Mouse (Mus musculus): Measurements from ENCODE around the gene Cel.

The Cel gene

DNA sequence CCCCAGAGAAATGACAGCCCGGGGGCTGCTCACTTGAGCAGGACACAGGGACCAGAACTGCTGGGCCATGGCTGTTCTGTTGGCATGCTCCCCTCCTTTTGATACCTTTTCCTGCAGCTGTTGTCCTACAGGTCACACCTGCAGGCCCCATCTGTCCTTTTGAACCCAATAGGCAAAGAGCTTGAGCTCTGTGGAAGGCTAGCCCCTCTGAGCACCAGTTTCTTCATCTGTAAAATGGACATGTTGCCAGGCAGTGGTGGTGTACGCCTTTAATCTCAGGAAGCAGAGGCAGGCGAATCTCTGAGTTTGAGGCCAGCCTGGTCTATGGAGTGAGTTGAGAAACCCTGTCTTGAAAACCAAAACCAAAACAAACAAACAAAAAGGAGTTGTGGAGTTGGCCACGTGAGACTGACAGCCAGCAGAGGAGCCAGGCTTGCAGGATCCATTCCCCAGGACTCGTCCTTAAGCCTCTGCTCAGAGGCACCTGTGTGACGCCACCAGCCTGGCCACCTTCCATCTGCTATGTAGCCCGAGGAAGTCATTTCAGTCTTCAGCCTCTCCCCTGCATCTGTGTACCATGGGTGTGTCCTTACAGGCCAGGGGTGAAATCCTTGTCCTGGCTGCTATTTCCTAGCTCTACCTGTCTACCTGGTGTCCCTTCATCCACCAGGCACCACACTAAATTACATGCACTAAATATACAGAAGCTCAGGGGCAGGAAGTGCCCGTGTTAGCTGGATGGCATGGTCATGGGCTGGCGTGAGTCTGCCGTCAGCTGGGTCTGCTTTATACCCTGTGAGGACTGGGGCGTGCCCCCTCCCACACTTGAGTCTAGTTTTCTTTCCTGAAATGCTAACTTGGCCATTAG is 26.2 kb downstream of the Cel start:
- DNase-seq: no peak

DNA sequence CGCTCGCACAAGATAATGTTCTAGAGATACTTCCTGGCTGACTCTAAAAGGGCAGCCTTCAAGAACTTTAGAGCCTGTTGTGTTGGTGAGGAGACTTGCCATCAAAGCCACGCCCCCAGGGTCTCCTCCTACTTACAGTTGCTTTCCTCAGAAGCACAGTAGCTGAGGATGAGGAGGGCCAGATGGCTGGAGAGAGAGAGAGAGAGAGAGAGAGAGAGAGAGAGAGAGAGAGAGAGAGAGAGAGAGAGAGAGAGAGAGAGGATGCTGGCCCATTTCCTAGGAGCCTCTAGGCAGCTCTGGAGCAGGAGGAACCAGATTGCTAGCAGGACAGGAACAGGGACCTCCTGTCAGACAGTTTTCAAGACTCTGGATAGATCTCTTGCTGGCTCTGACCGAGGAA is 27.0 kb downstream of the Cel start:
- DNase-seq: peak; percentile 53

DNA sequence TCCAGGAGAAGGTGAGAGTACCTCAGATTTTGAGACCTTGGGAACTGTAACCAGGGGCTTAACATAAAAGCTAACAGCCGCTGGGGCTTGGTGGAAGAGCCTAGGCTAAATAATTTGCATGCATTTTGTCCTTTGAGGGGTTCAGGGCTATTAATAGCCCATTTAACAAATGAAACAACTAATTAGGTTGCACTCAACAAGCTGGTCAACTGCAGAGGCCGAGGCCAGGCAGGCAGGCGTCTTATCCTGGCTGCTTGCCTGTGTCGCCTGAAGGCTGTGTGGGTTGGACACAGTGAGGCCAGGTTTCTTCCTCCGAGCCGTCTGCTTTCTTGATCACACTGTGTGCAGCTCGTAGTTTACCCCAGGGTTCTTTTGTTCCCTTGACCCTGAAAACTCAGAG is 27.6 kb downstream of the Cel start:
- DNase-seq: peak; percentile 69

DNA sequence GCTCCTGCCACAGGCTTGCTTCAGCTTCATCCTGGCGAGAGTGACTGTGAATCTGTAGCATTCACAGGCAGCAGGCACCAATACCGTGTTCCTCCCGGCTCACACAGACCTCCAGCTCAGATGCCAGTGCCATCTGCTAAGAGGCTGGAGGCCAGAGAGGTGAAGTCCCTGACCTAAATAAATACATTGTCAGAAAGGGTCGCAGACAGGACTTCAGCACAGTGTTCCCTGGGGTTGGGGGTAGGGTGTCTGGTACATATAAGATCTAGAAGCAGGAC is 28.0 kb downstream of the Cel start:
- no peak for DNase-seq

DNA sequence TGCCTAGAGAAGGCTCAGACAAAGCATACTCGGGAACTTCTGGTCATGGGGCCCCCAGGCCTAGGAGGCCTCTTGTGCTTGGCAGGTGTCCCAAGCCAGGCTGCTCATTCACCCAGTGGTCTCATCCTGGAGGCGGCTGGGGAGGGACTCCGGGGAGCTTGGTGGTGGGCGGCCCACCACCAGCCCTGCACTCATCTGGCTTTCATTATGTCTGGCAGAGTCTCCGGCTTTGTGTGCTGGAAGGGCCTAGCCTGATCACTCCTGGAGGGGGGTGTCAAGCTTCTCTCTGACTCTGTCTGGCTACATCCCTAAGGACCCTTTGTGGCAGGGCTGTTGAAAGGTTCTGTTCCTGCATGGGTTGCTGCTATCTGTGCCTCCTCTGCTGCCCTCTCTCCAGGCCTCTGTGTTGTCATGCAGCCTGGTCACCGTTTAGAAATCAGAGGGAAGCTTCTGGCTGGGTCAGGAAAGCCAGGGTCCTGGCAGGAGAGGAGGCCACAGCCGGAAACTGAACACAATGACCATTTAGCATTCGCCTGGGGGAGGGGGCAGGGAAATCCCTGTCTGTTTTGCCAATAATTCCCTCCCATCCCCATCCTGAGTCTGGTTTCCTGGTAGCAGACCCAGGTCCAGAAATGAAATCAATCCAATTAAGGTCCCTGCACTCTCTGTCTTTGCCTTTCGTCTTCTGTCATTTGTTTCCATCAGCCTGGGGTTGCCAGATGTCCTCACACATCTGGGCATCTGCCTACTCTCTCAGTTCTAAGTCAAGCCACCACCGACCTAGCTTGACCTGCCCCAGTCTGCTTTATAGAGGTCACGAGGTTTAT is 28.6 kb downstream of the Cel start:
- DNase-seq: peak; percentile 54

DNA sequence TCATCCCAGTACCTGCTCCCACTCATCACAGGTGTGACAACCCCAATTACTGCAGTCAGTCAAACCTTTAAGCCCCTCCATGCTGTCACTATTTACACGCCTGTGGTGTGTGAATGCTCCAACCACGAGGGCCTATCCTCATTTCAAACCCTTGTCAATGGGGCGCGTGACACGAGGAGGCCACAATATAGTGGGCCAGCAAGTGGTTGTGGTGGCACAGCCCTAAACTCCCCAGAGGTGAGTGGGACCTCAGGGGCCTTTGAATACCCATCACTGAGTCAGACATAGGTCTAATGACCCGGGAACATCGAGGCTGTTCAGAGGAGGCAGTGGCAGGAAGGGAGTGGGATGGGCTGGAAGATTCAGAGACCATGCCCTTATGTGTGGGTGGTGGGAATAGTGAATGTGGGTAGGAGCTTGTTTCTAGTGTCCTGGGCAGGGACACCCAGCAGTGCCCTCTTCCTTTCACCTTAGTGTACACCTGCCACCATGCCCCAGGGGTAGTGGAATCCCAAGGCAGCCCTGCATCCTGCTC is 29.2 kb downstream of the Cel start:
- no peak for DNase-seq

DNA sequence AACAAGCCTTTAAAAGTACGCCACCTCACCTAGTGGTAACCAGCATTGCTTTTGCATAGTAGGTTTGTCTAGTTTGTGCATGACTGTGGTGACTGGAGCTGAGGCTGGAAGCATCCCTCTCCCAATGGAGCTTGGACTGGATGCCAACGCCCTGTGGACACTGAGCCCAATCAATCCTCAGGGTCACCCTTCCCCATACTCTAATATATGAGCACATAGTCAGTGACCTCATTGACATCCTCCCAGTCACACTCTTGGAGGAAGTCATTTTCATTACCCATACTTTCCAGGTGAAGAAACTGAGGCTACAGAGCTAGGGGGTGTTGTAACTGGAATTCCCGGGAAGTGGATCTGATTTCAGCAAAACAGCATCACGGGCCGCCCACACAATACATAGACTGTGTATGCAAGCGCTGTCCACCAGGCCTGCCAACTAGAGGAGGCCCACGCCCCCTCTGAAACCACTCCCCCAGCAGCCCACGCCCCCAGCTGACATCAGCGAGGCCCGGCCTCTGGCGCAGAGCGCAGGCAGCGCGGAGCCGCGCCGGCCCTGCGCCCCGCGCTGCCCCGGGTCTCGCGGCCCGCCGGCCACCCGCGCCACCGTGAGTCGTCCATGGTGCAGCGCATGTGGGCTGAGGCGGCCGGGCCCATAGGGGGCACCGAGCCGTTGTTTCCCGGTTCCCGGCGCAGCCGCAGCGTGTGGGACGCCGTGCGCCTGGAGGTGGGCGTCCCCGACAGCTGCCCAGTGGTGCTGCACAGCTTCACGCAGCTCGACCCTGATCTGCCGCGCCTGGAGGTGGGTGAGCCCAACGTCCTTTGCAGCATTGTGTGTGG is 30.0 kb downstream of the Cel start:
- peak; percentile 95 for DNase-seq

DNA sequence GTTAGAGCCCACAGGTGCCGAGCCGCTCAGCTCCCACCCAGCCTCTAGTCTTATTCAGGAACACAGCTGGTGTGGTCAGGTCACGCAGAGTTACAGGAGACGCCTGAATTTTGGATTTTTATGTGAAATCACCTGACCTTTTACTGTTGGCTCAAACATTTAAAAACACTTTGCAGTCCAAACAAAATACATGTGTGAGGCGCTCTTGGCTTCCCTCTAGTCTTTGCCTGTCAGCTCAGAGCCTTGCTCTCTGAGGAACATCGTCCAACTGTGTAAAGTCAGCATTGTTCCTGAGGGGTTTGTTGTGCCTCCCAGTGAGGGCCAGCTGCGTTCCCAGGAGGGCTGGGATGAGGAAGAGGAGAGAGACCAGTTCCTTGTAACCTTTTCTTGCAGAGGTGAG is 32.9 kb downstream of the Cel start:
- no peak for DNase-seq

DNA sequence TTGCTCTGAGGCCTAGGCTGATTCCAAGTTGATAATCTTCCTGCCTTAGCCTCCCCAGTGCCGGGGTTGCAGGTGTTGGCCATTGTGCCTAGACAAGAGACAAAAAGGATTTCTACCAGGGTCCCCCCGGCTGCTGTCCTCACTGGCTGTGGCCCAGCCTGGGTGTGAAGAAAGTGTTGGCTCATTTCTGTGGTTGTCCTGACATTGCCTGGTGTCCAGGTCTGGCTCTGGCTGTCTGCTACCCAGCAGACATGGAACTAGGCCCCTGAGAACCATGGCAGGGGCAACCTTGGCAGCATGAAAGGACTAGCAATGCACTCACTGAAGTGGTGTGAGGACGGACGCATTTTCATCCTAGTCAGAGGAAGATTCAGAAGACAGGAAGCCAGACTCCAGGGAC is 33.3 kb downstream of the Cel start:
- no peak for DNase-seq

DNA sequence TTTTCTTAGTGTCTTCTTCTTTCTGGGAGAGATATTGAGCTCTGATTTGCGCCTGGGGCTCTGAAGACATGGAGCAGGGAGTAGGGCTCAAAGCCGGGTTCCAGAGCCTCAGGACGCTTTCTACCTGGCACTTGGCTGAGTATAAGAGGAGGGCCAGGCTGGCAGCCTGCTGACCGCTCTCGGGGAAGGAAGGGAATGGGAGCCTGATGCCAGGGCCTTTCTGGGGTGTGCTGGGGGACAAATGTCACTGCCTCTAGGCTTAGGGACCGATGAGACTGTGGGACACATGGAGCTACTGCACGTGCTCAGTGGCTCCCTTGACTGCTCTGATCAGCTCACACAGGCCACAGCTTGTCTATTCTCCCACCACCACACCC is 34.9 kb downstream of the Cel start:
- DNase-seq: no peak

DNA sequence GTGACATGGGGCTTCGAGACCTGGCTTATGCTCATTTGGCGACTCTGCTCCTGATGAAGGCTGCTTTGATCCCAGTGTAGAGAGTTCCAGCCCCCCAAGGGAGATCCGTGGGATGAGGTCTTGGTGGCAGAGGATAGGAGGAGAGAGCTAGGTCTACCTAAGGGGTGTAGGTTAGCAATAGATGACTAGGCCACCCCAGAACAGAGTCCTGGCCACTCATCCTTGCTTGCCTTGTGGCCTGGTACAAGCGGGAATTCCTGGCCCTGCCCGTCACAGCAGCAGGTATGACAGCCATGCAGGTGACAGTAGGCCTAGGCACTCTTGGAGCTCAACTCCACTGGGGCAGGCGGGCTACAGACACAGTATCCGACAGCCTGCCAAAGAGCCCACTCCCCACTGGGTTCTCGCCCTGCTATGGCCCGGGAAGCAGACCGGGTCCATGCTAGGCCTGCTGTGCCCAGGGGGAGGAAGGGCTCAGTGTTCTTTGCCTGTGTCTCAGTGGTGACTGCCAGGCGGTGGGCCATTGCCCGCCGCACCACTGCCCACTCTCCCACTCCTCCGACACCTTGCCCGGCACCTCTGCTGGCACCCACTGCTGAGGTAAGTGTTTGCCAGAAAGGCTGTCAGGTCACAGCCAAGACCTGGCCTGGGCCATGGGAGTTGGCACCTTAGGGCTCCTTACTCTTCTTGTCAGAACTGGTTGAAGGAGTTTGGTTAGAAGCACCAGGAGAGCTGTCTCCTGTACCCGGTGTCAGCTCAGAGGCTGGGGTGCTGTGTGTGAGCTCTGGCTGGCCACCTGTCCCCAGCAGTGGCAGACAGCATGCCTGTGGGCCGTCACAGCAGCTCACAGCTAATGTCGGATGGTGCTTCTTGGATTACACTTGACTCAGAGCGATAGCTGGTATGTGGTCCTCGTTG is 35.5 kb downstream of the Cel start:
- DNase-seq: no peak

DNA sequence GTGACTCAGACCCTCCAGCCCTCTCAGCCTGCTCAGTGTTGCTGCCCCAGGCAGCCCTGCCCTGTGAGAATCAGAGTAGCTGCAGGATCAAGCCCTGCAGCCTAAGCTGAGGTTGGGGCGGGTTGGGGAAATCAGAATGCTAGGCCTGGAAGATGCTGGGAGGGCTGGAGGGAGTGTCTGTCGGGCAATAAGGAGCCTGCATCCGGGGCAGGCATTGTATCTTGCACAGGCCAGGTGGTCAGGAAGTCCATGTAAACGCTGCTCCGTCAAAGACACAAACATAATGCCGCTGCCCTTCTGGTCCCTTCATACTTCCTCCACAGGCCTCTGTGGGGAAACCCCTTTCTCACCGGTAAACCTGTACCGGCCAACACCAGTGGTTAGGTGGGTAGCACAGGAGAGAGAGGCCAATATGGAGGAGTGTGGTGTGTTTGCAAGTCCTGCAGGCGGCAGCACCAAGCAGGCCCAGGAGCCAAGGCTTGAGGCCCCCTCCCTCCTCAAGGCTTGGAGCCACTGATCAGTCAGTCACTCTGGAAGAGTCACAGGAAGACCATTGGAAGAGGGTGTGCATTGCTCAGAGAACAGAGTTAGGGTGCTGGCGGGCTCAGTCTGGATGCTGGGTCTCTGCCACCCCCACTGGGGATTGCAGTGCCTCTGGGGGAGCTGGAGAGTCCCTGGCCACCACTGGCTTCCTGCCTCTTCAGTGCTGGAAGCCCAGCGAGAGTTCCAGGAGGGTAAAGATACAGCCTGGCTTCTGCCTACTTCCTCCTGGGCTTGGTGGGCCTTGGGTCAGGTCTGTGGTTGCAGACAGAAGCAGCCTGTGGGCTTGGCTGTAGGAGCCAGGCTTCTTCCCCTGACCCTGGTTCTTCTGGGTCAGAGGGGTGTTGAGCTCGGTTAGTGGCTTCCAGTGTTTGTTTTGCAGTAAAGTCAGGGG is 37.0 kb downstream of the Cel start:
- DNase-seq: peak; percentile 45

DNA sequence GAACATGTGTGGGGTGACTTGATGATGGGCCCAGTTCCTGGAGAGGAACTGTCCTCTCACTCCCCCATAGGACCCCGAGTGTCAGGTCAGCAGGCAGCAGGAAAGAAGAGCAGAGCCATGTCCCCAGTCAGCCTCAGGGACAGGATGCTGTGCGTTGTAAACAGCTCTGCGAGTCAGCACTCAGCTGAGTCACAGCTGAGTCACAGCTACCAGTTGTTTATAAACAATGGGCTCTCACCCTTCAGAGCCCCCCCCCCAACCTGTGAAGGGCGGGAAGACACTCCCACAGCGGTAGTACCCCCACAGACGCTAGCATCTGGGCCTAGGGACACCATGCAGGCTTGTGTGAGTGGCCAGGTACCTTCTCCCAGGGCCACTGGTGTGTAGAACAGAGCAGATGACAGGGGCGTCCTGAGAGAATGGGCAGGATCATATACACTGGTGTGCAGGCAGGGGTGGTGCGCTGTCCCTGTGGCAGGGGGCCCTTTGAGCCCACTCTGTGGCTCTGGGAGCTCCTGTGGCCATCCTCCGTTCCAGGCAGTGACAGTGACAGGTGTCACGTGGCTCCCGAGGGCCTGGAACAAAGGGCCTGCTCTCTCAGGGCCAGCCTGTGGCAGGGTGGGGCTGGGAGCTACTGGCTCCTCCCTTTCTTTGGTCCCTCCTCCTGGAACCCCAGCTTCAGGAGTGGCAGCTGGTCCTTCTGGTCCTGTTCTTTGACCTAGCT is 37.8 kb downstream of the Cel start:
- peak; percentile 94 for DNase-seq

DNA sequence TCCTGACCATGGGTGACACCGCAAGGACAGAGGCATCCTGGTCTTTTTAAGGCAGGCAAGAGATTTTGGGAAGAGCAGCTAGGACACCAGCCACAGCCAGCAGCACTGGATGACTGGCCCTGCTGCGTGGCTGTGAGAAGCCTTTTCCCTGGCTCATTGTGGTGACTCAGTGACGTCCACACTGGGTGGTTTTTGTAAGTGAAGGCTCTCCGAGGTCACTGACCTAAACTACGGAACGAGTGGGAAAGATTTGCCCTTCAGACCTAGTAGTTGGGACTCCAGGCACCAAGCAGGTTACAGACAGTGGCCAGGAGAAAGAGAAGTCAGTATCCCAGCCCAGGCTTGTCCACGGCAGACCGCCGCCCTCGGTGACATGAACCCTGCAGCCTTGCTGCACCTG is 38.8 kb downstream of the Cel start:
- DNase-seq: no peak

DNA sequence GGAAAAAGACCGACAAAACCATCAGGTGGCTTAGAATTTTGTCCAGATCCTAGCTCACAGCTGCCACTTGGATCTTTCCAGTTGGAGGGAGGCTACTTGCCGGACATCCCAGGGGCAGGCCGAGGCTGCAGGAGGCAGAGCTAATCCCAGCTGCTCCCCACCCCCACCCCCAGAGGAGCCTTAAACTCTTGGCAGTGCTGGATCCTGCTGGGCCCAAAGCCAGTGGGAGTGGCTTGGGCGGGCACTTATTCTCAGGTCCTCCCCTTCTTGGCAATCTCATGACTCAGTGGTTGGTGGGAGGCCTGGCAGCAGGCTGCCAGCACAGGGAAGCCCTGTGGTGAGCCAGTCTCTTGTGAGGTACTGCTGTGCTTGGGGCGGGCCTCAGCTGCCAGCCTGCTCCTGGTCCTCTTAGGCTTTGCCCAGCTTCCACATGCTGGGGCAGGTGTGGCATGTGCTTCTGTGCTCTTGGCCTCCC is 39.5 kb downstream of the Cel start:
- DNase-seq: peak; percentile 96

DNA sequence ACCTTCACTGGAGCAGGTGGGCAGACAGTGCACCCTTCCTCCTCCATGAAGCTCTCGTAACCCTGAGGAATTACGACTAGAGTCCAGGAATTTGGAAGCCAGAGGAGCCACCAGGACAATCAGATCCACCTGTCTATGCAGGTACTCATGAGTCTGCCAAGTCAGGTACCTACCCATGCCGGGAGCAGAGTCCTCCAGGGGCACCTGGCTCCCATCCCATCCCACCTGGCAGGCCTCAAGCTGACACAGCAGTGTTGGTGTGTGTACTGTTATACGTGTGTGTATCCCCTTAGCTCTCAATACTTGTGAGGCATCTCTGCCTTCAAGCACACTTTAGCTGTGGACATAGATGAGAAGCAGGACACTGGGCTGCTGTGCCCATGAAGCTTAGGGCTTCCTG is 41.0 kb downstream of the Cel start:
- no peak for DNase-seq

DNA sequence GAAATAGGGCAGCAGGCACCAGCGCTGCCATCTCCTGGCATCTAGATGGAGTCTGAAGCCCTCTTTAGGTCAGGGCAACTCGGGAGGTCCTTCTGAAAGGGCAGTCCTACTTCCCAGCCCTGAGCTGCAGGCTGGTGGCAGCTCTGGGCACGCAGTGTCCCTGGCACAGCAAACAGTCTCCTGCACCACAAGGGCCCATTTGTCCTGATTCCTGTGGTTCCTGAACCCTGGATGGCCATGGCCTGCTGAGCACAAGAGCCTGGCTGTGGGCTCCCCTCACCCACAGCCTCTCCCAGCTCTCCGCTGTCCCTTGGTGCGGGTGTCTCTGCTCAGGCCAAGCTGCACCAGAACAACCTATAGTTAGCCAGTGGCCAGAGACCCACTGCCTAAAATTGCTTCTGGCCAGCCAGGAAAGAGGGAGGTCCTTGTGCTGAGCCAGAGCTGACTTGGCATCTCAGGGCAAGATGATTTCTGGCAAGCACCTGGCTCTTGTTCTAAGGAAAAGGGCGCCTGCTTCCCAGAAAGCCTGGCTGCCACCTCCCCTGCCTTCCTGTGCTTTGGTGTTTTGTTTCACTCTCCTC is 41.5 kb downstream of the Cel start:
- DNase-seq: no peak

DNA sequence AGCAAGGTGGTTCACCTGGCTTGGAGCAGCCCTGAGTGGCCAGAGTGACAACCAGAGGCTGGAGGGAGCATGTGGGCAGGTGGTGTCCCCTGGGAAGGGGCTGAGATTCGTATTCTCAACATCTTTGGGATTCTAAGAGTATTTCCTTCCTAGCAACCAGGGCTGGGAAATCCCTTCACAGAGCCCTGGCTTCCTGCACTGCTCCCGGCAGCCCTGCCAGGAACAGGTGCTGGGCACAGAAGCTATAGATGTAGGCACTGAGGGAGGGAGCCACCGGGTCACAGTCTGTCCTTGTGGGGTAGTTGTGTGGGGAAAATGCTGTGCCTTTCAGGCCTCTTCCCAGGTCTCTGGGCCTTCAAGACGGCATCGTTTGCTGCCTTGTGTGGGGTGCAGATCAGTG is 42.6 kb downstream of the Cel start:
- DNase-seq: no peak

DNA sequence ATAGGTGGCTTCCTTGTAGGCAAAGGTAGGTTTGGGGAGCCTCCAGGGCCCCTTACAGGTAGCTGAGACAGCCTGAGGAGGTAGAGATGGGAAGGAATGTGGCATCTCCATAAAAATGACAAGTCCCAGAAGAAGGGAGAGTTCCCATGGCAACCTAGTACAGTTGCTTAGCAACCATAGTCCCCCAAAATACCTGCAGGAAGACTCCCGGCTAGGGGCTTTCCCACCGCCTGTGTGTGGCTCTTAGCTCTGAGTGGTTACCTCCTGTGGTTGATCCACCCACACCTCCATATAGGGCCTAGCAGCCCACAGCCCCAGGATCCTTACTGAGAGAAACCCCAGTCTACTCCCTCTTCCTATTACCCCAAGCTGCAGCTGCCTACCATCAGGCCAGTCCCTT is 45.0 kb downstream of the Cel start:
- DNase-seq: no peak
